Mouse (Mus musculus) ovary, adult 18-20 months (tissue): ENCODE results near the gene Bri3bp.
"Not testable (repeated sequence)": the region's sequence is repeated elsewhere in the genome, so short reads cannot be mapped to it uniquely, and the experiment has no call there.

Source experiments
- DNase-seq: peaks from one replicate; pipeline ENCODE4 v3.0.0; 2022; ENCODE audit warnings: low spot score, mixed read lengths

The Bri3bp gene

DNA sequence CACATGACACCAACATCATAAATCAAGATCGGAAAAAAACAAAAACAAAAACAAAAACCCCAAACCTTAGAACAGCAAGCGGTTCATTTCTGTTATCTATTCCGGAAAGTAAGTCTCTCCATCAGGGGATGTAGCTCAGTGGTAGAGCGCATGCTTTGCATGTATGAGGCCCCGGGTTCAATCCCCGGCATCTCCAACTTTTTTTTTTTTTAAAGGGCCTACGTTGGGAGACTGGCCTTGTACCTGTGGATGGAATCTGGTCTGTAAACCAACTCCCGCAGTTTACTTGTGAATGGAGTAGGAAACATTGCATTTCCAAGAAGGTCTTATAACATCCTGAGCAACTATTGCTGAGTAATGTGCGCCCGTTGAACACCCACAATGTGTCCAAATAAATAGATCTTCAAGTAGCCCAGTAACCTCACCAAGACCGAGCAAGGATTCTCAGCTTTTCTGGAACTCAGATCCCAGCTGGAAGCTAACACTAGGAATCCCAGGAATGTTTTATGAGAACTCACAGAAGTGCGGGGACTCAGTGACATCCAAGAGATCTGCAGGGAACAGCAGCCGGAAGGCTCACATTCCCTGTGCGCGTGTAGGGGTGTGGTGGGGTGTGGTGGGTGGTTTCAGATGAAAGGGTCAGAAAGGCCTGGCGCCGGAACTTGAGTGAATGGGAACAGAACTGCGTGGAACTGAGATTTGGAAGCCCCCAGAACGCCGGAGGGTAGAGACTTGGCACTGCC is 31.8 kb upstream of the Bri3bp start:
- no peak for DNase-seq

- no peak for DNase-seq
Observed at GRCm38 (mm10) chr5:125411972-125412530, 29.3 kb upstream of the Bri3bp start.

GRCm38 (mm10) chr5:125412536-125412935 is 28.8 kb upstream of the Bri3bp start:
- not testable (repeated sequence) for DNase-seq

- no peak for DNase-seq
Observed at GRCm38 (mm10) chr5:125413763-125414162, 27.6 kb upstream of the Bri3bp start.

DNA sequence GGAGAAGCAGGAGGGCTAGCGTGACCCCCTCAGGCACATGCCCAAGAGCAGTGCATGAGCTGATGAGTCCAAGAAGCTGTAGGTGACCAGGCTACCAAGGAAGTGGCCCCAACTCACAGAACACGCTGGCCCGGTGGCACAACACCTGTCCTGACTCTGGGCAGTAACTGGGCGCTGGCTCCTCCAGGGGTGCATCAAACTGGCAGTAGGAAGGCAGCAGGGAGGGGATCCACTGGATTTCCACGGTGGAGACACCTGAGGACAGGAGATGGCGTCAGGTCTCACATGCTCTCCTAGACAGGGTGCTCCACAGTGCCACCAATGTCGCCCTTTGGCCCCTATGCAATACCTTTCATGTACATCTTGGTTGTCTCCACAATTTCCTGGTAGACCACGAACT is 25.2 kb upstream of the Bri3bp start:
- DNase-seq = no peak

GRCm38 (mm10) chr5:125418636-125419035 is 22.7 kb upstream of the Bri3bp start:
- no peak for DNase-seq

DNA sequence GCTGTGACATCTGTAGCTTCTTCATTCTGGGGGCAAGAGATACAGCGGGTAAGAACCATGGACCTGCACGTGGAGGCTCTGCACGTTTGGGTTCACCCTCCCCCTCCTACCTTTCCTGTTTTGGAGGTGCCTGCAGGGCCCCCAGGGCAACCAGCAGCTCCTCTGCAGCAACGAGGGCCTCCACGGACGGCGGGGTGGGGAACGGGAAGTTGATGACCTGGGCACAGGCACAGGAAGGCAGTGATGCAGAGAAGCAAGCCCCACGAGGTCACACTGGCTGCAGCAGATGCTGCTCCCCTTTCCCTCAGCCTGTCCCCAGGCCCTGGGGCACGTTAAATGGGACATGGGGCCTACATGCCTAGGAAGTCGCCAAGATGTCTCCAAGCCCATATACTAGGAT is 22.2 kb upstream of the Bri3bp start:
- DNase-seq = no peak

DNA sequence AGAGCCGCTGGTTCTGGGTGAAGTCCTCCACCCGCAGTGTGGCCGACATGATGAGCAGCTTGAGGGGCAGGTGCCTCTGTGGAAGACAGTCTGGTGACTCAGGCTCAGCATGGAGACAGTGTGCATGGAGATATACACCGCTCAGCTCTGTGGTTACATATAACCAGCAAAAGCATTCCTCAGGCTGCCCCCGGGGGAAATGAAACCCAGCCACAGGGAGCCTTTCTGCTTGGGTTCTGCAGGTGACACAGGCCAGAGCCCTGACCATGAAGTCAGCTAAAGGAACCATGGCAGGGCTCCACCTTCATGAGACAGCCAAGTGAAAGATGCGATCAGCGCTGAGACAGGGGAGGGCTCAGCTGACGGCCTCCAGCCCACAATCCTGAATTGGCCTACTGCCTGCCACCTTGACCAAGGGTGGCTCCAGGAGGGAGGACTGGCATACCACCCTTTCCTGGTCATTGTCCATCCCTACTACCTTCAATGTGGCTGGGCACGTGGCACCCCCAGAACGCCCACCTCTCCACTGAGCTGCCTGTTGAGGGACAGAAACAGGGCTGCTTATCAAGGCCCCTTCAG is 15.6 kb upstream of the Bri3bp start:
- DNase-seq = no peak

- DNase-seq = no peak
Observed at GRCm38 (mm10) chr5:125426343-125426742, 15.0 kb upstream of the Bri3bp start.

- DNase-seq = not testable (repeated sequence)
Observed at GRCm38 (mm10) chr5:125432324-125432723, 9.0 kb upstream of the Bri3bp start.

GRCm38 (mm10) chr5:125433793-125434337 is 7.5 kb upstream of the Bri3bp start, which contains the start of gene Dhx37:
Dhx37 (minus strand) TSS chr5:125434121.
- DNase-seq = peak; percentile 91

GRCm38 (mm10) chr5:125434347-125434746 is 7.0 kb upstream of the Bri3bp start:
- DNase-seq = not testable (repeated sequence)

GRCm38 (mm10) chr5:125440583-125441233 is 660 bp upstream of the Bri3bp start:
- no peak for DNase-seq

DNA sequence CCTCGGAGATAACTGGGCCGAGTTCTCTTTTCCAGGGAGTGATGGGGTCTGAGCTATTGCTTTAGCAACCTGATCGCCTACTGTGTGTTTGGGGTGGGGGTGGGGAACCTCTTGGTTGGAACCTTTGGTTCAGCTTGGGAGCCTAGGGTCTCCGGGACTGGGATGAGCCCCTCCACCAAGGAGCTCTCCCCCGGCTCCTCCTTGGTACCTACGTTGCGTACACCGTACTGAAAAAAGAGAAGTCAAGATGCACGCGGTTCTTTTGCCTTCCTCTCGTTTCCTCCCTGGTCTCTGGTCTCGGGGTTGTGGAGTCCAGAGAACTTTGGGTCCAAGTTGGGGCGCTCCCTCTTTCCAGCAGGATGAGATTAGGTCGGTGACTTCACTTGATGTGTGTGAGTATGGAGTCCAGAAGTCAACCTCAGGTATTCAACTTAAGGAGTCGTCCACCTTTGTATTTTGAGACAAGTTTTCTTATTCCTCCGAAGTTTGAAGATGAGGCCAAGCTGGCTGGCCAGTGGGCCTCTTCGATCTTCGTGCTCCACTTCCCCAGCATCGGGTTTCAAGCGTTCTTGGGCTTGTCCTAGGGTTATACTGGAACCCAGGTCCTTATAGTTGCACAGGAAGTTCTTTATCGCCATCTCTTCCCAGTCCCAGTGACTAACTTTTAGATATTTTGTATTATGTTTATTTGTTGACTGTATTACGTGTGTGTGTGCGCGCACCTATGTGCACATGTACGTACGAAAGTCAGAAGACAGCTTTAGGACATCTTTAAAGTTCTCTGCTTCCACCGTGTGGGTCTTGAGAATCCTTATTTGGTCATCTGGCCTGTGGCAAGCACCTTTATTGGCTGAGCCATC is 998 bp downstream of the Bri3bp start:
- DNase-seq = no peak

GRCm38 (mm10) chr5:125443335-125443734 is 2.0 kb downstream of the Bri3bp start:
- DNase-seq = no peak

- no peak for DNase-seq
Observed at GRCm38 (mm10) chr5:125443915-125444314, 2.5 kb downstream of the Bri3bp start.

- no peak for DNase-seq
Observed at GRCm38 (mm10) chr5:125444554-125444953, 3.2 kb downstream of the Bri3bp start.

DNA sequence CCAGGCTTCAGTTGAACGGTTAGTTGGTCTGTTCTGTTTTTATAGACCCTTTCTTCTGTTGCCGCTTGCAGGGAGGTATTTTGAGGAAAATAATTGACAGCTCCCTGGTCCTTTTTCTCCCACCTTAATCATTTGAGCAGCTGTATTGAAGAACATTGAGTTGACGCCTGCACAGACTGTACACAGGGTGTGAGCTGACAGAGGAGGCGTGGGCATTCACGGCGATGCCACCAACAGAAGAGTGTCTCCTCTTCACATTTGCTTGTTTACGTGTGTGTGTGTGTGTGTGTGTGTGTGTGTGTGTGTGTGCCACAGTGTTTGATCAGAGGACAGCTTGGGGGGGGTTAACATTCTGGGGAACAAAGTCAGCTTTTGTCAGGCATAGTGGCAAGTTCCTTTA is 5.0 kb downstream of the Bri3bp start:
- no peak for DNase-seq

- DNase-seq = no peak
Observed at GRCm38 (mm10) chr5:125448026-125448425, 6.7 kb downstream of the Bri3bp start.

- DNase-seq = no peak
Observed at GRCm38 (mm10) chr5:125448631-125449030, 7.3 kb downstream of the Bri3bp start.

- no peak for DNase-seq
Observed at GRCm38 (mm10) chr5:125449306-125449705, 7.9 kb downstream of the Bri3bp start.

- peak; percentile 59 for DNase-seq
Observed at GRCm38 (mm10) chr5:125452573-125452972, 11.2 kb downstream of the Bri3bp start.
